Mouse (Mus musculus) left cerebral cortex, adult 18-20 months (tissue): ENCODE data around the gene Parp16. TPM values are rescaled to one million over a fixed set of nuclear protein-coding genes. Genes with fewer than 3 reads are reported as not detected.

ENCODE experiments used
- DNase-seq, 2 experiments: peaks; one replicate each; pipeline ENCODE4 v3.0.0; 2021 to 2022; ENCODE audit warnings: low spot score in 2 of 2, mixed read lengths in 1 of 2
- long read RNA-seq, 2 experiments: library from polyadenylated mRNA; stranded (forward); transcript quantifications; one replicate each; pipeline ENCODE4 v2.0.0; 2021
- total RNA-seq, 2 experiments: library from RNA; stranded (reverse); gene quantifications; 2 replicates each; pipeline ENCODE4 v1.2.3; 2021

Gene Parp16
- 1 to 10 TPM; 4.0 to 4.3 TPM for total RNA-seq
- long read RNA-seq, experiment 1, partial matches to known transcripts: 0 of 5 reads
- long read RNA-seq, experiment 1, other reads (novel, unspliced or antisense): 2 of 5 reads
- long read RNA-seq, experiment 2, partial matches to known transcripts: 1 of 3 reads
- long read RNA-seq, experiment 2, other reads (novel, unspliced or antisense): 1 of 3 reads

DNA sequence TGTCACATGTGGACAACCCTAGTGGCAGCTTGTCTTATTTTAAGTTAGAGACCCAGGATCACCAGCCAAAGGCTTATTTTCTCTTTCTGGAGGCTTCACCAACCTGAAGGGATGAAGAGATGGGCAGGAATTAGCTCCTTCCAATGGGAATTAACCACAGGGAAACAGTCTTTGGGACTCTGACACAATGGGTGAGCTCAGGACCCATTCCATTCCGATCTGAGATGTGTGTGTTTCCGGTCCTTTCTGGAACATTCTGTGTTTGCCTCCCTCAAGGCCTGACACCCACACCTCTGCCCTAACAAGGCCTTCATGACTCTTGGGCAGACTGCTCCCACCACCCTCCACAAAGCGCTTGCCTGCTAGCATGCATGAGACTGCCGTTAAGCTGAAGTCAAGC, at the start of gene Parp16:
Gene Parp16, plus strand, starts transcription at position 301 of the 400 bp plus-strand sequence.
- DNase-seq: no peak

- no peak for DNase-seq
Measured at GRCm38 (mm10) chr9:65146001-65146400, 49.2 kb upstream of the Parp16 start.

DNA sequence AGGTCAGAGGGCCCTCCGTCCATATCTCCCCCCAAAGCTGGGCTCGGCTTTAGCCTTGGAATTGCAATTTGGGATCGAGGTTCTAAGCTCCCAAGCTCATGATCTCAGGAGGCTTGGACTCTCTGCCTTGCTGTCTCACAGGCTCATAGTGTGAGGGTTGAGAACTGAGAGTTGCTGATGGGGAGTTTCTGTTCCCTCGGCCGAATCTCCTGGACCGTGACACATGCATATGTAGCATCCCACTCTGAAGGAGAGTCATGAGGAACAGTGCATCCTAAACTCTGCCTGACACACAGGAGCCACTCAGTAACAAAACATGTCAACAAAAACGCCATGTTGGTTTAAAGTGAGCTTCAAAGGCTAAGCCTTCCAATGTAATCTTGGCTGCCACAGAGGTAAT, 46.6 kb upstream of the Parp16 start:
- no peak for DNase-seq

DNA sequence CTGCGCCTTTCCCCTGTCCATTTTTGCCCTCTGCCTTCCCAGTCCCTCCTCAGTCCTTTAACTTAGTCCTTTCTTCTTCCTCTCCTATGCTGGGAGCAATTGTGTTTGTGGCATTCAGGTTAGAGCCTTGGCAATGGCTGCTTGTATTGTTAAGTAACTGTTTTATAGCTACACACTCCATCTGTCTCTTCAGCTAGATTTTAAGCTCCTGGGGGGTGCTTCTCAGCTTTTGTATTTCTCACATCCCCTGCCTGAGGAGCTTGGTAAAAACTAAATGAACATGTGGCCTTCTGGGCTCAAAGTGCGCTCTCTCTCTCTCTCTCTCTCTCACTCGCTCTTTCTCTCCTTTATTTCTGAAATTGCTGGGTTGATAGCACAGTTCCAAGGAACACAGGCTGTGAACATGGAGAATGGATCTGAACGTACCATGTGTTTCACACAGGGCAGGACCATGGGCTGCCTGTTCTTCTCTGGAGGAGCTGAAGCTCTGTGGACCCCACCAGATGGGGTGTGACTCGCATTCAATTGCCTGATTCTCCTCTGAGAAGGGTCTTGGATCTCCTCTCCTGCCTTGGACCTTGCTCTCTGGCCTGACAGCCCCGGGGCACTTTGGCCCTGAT, 42.3 kb upstream of the Parp16 start:
- no peak for DNase-seq

GRCm38 (mm10) chr9:65153331-65153711, 41.8 kb upstream of the Parp16 start:
- no peak for DNase-seq

DNA sequence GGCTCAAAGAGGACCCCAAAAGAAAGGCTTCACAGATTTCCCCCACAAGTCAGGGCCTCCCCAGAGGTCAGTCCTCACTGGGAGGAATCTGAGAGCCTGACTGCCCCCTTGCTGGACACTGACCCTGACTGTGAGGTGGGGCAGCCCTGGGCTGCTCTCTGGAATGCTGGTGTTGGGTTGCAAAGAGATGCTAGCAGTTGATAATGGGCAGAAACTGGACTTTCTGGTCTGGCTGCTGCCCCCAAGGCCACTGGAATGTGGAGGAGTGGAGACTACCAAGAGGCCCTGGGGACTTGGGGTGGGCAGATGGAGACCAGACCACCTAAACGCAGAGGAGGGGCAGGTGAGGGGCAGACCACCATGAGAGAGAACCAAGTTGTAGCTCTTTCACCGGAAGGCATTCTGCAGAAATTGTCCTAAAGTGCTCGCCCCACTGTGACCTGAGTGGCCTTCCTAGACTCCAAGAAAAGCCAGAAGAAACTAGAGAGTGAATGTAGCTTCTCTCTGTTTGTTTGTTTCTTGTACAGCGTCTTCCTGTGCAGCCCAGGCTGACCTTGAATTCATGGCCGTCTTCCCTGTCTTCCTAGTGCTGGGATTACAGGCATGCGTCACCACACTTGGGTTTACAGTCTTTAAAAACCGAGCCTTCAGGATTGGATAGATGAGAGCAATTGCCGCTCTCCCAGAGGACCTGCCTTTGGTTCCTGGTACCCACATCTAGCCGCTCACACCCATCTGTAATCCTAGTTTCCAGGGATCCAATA, 40.3 kb upstream of the Parp16 start:
- DNase-seq: no peak

- no peak for DNase-seq
Measured at GRCm38 (mm10) chr9:65156604-65157003, 38.5 kb upstream of the Parp16 start.

DNA sequence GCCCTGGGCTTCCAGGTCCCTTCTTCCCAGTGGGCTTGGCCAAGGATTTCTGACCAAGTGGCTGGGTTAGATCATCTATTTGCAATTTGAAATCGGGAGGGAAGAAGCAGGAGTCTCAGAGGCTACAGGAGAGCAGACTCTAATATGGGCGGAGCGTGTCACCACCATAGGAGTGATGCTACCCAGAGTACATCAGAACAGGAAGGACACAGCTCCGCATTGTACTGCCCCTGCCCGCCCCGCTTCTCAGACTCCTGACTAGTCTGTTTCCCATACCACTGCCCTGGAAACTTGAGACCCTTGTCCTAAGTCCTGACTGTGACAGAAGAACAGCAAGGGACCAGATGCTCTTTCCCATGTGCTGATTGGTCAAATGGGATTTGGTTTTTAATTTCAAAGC, 37.5 kb upstream of the Parp16 start:
- no peak for DNase-seq

DNA sequence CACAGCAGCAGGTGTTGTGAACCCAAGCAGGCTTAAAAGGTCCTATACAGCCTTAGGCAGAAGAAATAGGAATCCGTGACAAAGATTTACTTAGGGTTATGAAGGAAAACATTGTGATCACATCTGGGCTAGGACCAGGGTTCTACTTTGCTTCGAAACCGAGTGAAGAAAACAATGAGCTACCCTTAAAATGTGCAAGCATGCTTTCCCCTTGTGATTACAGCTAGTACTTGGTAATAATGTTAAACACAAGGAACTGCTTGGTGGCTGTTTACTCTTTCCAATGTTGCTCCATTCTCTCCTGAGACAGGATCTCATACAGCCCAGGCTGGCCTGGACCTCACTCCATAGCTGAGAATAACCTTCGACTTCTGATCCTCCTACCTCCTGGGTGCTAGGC, 34.0 kb upstream of the Parp16 start:
- no peak for DNase-seq

- no peak for DNase-seq
Measured at GRCm38 (mm10) chr9:65161881-65162280, 33.3 kb upstream of the Parp16 start.

- peak; percentile 36 for DNase-seq
Measured at GRCm38 (mm10) chr9:65162711-65163639, 32.2 kb upstream of the Parp16 start.

- no peak for DNase-seq
Measured at GRCm38 (mm10) chr9:65164870-65165269, 30.3 kb upstream of the Parp16 start.

GRCm38 (mm10) chr9:65166386-65166785, 28.8 kb upstream of the Parp16 start:
- DNase-seq: no peak

DNA sequence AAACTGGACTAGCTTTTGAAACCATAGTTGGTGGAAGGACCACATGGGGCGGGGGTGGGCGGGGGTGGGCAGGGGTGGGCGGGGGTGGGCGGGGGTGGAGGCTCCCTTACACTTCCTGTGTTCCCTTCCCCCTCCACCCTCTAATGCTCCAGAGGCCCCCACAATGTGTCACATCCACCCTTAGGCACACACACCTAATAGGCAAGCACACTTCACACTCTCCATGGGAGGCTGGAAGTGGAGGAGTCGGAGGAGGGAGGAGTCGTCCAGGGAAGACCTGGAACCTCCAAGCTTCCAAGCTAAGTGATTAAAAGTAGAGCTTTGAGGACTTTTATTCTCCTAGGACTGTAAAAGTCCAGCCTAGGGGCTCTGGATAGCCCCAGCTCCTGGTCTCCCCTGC, 26.6 kb upstream of the Parp16 start:
- DNase-seq: no peak

DNA sequence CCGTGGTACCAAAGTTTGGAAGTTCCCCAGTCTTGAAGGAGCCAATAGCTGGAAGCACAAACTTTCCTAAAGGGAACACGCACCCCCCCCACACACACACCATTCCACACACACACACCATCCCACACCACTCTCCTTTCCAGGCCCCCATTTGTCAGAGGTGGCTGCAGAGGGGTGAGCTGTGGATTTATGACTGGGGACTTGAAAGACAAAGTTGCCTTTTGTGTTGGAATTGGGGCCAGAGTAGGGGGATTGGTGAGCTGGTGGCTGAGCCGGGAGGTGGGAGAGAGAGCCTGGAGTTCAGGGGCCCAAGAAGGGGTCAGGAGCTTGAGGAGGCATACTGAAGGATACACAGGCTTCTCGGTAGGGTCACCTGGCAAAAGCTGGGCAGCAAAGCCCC, 26.2 kb upstream of the Parp16 start:
- no peak for DNase-seq

GRCm38 (mm10) chr9:65172654-65173053, 22.5 kb upstream of the Parp16 start:
- DNase-seq: no peak

GRCm38 (mm10) chr9:65175234-65175938, 19.8 kb upstream of the Parp16 start:
- DNase-seq: no peak

GRCm38 (mm10) chr9:65175939-65176871, 18.9 kb upstream of the Parp16 start:
- no peak for DNase-seq

GRCm38 (mm10) chr9:65177497-65177896, 17.7 kb upstream of the Parp16 start:
- DNase-seq: no peak

DNA sequence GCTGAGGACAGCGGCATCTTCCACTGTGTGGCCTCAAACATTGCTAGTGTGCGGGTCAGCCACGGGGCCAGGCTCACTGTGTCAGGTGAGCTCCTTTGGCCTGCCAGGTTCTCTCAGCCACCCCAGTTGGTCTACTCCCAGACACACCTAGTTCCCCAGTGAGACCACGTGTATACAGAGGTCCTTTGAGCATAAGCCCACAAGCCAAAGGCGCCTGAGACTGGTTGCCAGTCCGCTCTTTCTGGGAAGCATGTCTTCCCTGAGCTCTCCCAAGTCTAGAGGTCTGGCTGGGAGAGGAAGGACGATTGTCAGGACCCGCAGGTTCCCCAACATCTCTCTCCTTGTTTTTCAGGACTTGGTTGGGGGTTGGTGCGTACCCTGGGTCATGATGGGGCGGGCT, 17.2 kb upstream of the Parp16 start:
- DNase-seq: no peak
